Mouse (Mus musculus) neural tube, embryonic 15.5 days (tissue): ENCODE measurements around the gene Ubtd2. TPM values are rescaled to one million over a fixed set of nuclear protein-coding genes. Genes with fewer than 3 reads are reported as not detected.

Experiments used
- ATAC-seq: fragments of 200-750 bp; cut with Nextera tagmentation; 2 replicates; pipeline ENCODE4 v1.8.0; 2017; ENCODE audit warnings: mild to moderate bottlenecking, moderate TSS enrichment, moderate library complexity; ENCODE audit not compliant: low FRiP score
- H3K27ac ChIP-seq: fragments of 300-500 bp; sonication (generic); replicated peaks from 2 replicates; pipeline ENCODE4 v1.5.1; 2015; ENCODE audit warnings: mild to moderate bottlenecking, inconsistent platforms
- H3K27me3 ChIP-seq: fragments of 300-500 bp; sonication (generic); replicated peaks from 2 replicates; pipeline ENCODE4 v1.6.1; 2015; ENCODE audit warnings: inconsistent platforms
- H3K36me3 ChIP-seq: fragments of 300-500 bp; sonication (generic); 2 replicates; pipeline ENCODE4 v1.6.1; 2015; ENCODE audit warnings: inconsistent platforms
- H3K4me1 ChIP-seq: fragments of 300-500 bp; sonication (generic); 2 replicates; pipeline ENCODE4 v1.6.1; 2015; ENCODE audit warnings: inconsistent platforms
- H3K4me2 ChIP-seq: fragments of 300-500 bp; sonication (generic); 2 replicates; pipeline ENCODE4 v1.6.1; 2015; ENCODE audit warnings: inconsistent platforms, mild to moderate bottlenecking, moderate library complexity
- H3K4me3 ChIP-seq: fragments of 300-500 bp; sonication (generic); replicated peaks from 2 replicates; pipeline ENCODE4 v1.5.1; 2015; ENCODE audit warnings: mild to moderate bottlenecking, inconsistent platforms
- H3K9ac ChIP-seq: fragments of 300-500 bp; sonication (generic); replicated peaks from 2 replicates; pipeline ENCODE4 v1.6.1; 2015; ENCODE audit warnings: mild to moderate bottlenecking, inconsistent platforms
- H3K9me3 ChIP-seq: fragments of 300-500 bp; sonication (generic); replicated peaks from 2 replicates; pipeline ENCODE4 v1.6.1; 2016; ENCODE audit warnings: inconsistent platforms
- WGBS: fragments of 180-500 bp; shearing (Covaris S2); methylation state at CpG from one replicate; pipeline ENCODE4 v1.1.7; 2015; ENCODE audit warnings: mixed read lengths; 5-methylcytosine and 5-hydroxymethylcytosine counted together
- polyA plus RNA-seq: library from polyadenylated mRNA; unstranded; fragments of >200 nt; fragmentation: Nextera tagmentation; extraction: Ambion mirVana; gene quantifications from 2 replicates; pipeline ENCODE4 v1.2.1, GENCODE M21; 2015

Gene Ubtd2
- polyA plus RNA-seq, 1 experiment from 2014 or later: 34.9 TPM

DNA sequence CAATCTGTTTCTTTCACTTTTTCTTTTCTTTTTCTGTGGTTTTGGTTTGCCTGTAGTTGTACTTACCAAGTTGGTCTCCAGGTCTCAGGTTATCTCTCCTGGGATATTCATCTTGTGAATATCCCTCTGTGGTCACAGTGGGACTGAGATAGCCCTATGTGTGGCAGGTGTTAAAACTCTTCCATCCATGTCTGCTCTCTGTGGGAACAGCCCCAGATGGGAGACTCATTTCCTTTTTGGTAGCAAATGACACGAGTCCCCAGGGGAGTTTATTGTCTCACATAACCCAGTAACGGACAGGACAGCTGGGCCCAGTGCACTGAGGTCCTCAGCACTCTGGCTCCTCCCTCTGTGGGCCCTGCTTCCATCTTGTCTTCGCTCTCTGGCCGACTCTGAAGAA lies 94.9 kb downstream of the Ubtd2 start:
- no peak for ATAC-seq
- Histone ChIP-seq H3K9ac (no peak overlapping the region), H3K4me3 (no peak overlapping the region), H3K27me3 (no peaks in the 10 kb centered on the region), H3K4me2 (no peak overlapping the region), H3K36me3 (no peaks in the 10 kb centered on the region), H3K9me3 (no peaks in the 10 kb centered on the region), H3K4me1 (peaks cover 38% of the 10 kb centered on the region), H3K27ac (no peak overlapping the region)
- 33% methylated on average over 4 of the region's 4 CpGs for WGBS

DNA sequence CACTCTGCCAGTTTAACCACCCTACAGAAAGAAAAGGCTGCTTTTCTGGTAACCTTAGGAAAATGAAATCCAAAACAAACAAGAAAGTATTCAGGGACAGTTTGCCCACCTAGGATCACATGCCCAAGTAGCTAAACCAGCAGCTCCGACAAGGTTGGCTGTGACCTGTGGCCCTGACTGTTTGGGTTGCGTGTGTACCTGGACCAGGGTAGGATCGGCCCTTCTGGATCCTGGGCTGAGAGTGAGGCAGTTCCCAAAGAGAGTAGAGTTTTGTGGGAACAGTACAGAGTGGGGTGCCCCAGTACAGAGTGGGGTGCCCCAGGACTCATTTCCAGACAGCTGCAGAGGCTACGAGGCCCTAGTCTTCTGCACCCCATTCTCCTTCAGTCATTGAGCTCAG lies 95.9 kb downstream of the Ubtd2 start:
- peaks cover 38% of the 10 kb centered on the region for H3K4me1 ChIP-seq
- H3K4me3 ChIP-seq: no peak overlapping the region
- 94% methylated on average over 4 of the region's 4 CpGs for WGBS
- ATAC-seq: no peak
- H3K9me3 ChIP-seq: no peaks in the 10 kb centered on the region
- H3K9ac ChIP-seq: no peak overlapping the region
- H3K27me3 ChIP-seq: no peaks in the 10 kb centered on the region
- no peak overlapping the region for H3K4me2 ChIP-seq
- H3K36me3 ChIP-seq: no peaks in the 10 kb centered on the region
- H3K27ac ChIP-seq: no peak overlapping the region

DNA sequence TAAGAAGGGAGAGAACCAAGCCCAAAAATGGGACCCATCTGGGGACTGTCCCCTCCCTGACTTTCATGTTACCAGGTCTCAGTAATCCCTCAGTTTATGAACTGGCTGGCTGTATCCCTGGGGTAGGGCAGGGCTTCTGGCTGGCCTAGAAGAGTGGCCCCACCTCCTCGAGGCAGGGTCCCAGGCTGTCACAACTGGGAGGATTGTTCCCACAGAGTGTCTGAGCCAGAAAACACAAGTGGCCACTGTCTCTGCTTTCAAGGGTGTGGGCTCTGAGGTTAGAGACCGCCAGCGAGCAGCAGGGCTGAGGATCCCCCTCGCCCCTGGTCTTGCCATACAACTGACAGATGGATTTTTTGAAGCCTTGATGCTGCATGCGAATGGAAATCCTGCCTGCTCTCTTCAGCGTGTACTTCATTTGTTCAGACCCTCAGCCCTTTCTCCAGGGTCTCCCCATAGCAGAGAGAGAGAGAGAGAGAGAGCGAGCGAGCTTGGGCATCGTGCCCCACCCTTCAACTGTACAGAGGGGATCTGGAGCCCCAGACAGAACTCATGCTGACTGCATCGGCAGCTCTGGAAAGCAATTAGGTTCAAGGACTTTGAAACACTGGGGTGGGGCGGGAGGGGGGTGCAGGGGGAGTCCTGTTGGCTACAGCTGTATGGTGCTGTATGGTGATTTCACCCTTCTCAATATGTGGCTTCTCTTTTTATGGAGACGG lies 96.6 kb downstream of the Ubtd2 start:
- peak; percentile 73 for ATAC-seq
- Histone ChIP-seq H3K27me3 (no peaks in the 10 kb centered on the region), H3K9ac (no peak overlapping the region), H3K4me3 (no peak overlapping the region), H3K9me3 (no peaks in the 10 kb centered on the region), H3K4me2 (no peak overlapping the region), H3K36me3 (no peaks in the 10 kb centered on the region), H3K27ac (no peak overlapping the region), H3K4me1 (peaks cover 38% of the 10 kb centered on the region)
- WGBS: 57% methylated on average over 12 of the region's 12 CpGs

DNA sequence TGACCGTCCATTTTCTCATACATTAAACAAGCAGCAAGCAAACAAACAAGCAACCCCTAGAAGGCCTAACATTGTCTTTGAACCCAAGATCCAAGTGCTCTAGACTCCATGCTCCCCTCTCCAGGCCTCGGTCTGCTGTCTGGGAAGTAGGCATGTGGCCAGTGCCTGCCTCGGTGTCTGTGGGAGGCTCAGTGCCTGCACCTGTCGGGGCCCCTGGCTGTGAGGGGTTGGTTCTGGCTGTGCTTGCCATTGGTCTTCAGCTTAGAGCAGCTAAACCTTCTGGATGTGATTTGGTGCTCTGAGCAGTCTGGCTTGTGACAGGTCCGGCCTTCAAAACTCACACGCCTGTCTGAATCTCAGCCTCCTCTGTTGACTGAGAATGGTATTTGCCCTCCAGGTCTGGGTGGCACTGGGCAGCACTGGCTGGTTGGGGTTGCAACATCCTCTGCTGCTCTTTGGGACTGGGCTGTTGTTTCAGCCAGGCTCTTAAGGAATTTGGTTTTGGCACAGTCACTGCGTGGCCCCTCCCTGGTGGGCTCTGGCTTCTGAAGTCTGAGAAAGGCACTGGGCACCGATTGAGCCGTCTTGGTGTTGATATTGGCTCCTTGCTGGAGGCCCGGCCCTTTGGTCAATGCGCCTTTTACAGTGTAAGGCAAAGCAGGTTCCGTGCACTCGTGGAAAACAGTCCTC lies 97.4 kb downstream of the Ubtd2 start:
- WGBS: 70% methylated on average over 13 of the region's 13 CpGs
- Histone ChIP-seq H3K9me3 (no peaks in the 10 kb centered on the region), H3K4me2 (no peak overlapping the region), H3K9ac (no peak overlapping the region), H3K4me1 (peaks cover 38% of the 10 kb centered on the region), H3K27me3 (no peaks in the 10 kb centered on the region), H3K27ac (no peak overlapping the region), H3K36me3 (no peaks in the 10 kb centered on the region), H3K4me3 (no peak overlapping the region)
- ATAC-seq: peak; percentile 13; the same call in 1 of the 2 replicates

DNA sequence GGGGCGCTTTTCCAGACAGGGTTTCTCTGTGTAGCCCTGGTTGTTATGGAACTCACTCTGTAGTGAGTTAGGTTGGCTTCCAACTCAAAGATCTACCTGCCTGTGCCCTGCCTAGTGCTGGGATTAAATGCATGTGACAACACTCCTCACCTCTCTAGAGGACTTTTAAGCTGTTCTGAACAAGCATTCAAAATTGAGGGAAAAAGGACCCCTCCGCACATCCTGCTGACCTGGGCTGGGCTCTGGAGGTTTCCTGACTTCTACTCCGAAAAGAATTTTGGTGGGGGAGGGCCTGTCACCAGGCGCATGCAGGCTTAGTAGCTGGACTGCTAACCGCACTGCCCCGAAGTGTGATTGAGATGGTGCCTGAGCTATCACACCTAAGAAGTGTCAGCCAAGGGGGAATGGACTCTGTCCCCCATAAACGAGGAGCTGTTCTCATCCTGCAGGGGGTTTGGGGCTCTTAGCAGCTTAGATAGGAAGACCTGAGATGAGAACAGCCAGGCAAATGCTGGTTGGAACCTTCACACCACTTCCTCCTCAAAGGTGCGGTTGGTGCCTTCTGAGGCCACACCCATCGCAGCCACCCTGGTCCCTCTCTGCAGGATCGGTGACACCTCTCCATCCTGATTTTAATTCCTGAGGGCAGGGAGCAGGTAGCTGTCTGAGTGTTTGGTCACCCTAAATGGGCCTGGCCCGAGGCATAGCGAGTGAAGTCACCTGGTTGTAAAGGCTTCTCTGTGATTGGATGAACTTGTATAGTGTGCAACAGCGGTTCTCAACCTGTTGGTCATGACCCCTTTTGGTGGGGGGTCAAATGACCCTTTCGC lies 98.4 kb downstream of the Ubtd2 start:
- ATAC-seq: no peak
- Histone ChIP-seq H3K4me1 (peaks cover 35% of the 10 kb centered on the region), H3K36me3 (no peaks in the 10 kb centered on the region), H3K4me3 (no peak overlapping the region), H3K27ac (no peak overlapping the region), H3K9ac (no peak overlapping the region), H3K9me3 (no peaks in the 10 kb centered on the region), H3K4me2 (no peak overlapping the region), H3K27me3 (no peaks in the 10 kb centered on the region)
- 84% methylated on average over 14 of the region's 14 CpGs for WGBS

DNA sequence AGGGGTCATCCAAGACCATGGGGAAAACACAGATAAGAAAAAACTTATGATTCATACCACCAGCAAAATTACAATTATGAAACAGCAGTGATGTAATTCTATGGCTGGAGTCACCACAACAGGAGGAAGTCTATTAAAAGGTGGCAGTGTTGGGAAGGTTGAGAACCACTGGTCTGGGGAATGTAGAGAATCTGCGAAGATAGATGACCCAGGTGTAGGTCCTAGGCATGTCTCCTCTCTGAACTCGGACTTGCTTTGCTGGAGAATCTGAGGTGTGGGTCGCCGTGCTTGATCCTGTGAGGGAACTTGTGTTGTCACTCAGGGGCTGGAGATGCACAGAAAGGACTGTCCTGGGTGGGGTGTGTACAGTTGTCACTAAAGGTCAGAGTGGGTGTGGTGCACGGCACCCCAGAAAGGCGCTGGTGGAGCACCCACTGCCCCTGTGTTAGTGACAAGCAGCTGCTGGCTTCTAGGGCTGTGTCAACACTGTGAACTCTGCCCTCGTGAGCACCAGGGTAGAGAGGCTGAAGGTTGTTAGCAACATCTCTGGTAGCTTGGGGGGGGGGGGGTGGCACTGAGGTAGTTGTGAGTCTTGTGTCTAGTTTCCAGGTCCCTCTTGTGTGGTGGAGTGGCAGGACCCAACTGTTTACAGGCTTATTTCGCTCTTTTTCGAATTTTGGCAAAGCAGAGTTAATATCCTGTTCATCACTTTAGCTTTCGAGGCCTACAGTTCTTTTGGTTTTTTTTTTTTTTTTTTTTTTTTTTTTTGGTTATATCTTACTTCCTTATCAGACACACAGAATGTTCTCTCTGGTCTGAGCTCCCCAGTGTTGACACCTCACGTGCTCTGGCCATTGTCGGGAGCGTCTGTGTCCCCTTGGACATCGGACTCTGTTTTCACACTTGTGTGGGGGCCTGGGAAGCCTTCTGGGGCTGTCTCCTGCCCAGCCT lies 99.2 kb downstream of the Ubtd2 start:
- no peak for ATAC-seq

DNA sequence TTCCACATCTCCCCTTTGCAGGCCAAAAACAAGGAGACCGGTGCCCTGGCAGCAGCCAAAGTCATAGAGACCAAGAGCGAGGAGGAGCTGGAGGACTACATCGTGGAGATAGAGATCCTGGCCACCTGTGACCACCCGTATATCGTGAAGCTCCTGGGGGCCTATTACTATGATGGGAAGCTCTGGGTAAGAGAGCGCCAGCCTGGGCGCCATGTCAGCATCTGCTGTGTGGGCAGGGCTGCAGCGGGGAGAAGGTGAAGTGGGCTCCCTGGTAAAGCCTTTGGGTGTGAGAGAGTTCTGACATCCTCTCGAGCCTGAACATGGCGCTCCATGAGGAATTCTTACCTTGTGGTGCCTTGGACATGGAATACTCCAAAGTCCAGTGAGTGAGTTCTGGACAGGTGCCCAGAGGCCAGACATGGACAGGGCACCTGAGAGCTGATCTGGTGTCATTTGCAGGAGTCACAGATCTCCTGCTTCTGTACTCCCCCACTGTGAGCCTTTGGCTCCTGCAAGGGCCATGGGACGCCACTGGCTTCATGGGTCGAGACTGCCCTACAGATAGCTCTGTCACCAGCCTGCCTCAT lies 100.0 kb downstream of the Ubtd2 start:
- WGBS: 89% methylated on average over 12 of the region's 12 CpGs
- no peak for ATAC-seq
- H3K27ac ChIP-seq: no peak overlapping the region
- no peak overlapping the region for H3K4me3 ChIP-seq
- no peak overlapping the region for H3K9ac ChIP-seq
- H3K27me3 ChIP-seq: no peaks in the 10 kb centered on the region
- H3K36me3 ChIP-seq: no peaks in the 10 kb centered on the region
- H3K9me3 ChIP-seq: no peaks in the 10 kb centered on the region
- H3K4me2 ChIP-seq: no peak overlapping the region
- H3K4me1 ChIP-seq: peaks cover 28% of the 10 kb centered on the region

More for the DNA sequence above, 99.2 kb downstream of the Ubtd2 start:
- Histone ChIP-seq H3K4me3 (no peak overlapping the region), H3K9me3 (no peaks in the 10 kb centered on the region), H3K27ac (no peak overlapping the region), H3K4me2 (no peak overlapping the region), H3K9ac (no peak overlapping the region), H3K27me3 (no peaks in the 10 kb centered on the region), H3K36me3 (no peaks in the 10 kb centered on the region), H3K4me1 (peaks cover 31% of the 10 kb centered on the region)
- 90% methylated on average over 14 of the region's 14 CpGs for WGBS

DNA sequence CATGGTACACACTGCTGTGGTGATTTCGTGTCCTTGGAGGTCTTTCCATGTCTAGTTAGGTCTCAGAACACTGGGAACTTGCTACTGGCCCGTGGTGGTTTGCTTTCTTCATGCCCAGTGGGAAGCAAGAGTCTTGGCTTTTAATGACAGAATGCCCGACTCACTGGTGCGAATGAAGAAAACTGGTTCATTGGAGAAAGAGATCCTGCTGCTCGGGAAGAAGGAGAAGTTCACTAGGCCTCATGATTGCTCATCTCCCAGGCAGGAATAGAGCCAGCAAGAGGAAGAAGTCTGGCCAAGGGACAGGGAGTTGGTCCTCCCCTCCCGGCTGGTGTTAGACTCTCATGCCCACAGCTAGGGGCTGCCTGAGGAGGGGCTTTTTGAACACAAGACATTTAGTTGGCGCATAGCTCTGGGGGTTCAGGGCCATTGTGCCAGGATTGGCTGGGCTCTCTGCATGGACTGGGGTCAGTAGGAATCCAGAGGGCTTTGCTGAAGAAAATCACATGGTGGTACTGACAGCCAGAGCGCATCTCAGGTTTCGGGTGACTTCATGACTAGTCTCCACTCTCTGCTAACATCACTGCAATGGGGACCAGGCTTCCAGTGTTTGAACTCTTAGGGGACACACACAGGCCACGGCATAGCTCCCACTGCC lies 101.3 kb downstream of the Ubtd2 start:
- Histone ChIP-seq H3K4me1 (peaks cover 18% of the 10 kb centered on the region), H3K27me3 (no peaks in the 10 kb centered on the region), H3K36me3 (no peaks in the 10 kb centered on the region), H3K4me3 (no peak overlapping the region), H3K9ac (no peak overlapping the region), H3K27ac (no peak overlapping the region), H3K4me2 (no peak overlapping the region), H3K9me3 (no peaks in the 10 kb centered on the region)
- ATAC-seq: no peak
- 80% methylated on average over 10 of the region's 10 CpGs for WGBS

DNA sequence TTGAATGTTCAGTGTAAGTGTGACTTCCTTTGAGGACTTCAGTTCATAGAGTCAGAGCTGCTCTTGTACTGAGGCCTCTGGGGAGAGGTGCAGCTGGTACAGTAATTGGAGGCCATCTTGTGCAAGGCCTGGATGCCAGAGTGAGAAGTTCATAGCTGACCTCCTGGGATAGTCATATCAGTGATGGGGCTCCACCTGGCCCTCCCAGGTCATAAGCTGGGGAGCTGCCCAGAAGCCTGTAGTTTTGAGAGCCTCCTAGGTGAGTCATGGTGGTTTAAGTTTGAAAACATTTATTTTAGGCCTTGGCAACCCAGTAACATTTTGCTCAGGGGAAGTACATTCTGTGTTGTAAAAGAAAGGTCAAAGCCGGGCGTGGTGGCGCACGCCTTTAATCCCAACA lies 102.9 kb downstream of the Ubtd2 start:
- Histone ChIP-seq H3K4me1 (peaks cover 3% of the 10 kb centered on the region), H3K27me3 (no peaks in the 10 kb centered on the region), H3K9me3 (no peaks in the 10 kb centered on the region), H3K36me3 (no peaks in the 10 kb centered on the region), H3K4me3 (no peak overlapping the region), H3K27ac (no peak overlapping the region), H3K4me2 (no peak overlapping the region), H3K9ac (no peak overlapping the region)
- no peak for ATAC-seq
- WGBS: 98% methylated on average over 4 of the region's 4 CpGs

DNA sequence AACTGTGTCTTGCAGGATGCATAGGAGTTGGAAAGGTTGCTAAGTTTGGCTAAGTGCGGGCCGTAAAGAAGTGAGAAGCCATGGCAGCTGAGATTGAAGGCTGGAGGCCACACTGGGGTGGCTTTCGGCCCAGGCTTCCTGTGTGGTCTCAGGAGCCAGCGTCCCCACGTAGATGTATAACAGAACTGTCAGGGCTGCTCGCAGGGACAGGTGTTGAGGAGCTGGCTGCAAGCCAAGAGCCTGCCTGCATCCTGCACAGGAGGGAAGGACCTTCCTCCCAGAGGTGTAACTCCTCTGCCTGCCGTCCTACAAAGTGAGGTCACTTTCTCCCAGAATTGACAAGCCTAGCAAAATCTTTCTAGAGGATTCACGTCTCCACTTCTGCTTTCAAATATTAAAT lies 103.5 kb downstream of the Ubtd2 start:
- Histone ChIP-seq H3K27ac (no peak overlapping the region), H3K27me3 (no peaks in the 10 kb centered on the region), H3K4me1 (no peaks in the 10 kb centered on the region; the same call in 1 of the 2 replicates), H3K4me3 (no peak overlapping the region), H3K9me3 (no peaks in the 10 kb centered on the region), H3K36me3 (no peaks in the 10 kb centered on the region), H3K4me2 (no peak overlapping the region), H3K9ac (no peak overlapping the region)
- WGBS: 42% methylated on average over 8 of the region's 8 CpGs
- no peak for ATAC-seq
